Mouse (Mus musculus) megakaryocyte, adult 5-6 weeks (primary cell): Measurements from ENCODE around the gene Fbf1. TPM values are rescaled to one million over a fixed set of nuclear protein-coding genes. Genes with fewer than 3 reads are reported as not detected.
A peak's percentile ranks its signal among the peaks of the same experiment; 100 is the strongest.

ENCODE experiments used
- ATAC-seq: 2 replicates; pipeline ENCODE4 v1.8.0; 2016; ENCODE audit warnings: mild to moderate bottlenecking, inconsistent platforms; ENCODE audit not compliant: poor library complexity, severe bottlenecking
- total RNA-seq, 2 experiments: library from RNA; stranded (forward) in 1 of 2; stranded (reverse) in 1 of 2; fragments of 153-499, 151-499 nt in 1 of 2; fragments of 221-1000, 200-1000 nt in 1 of 2; gene quantifications; 2 replicates each; pipeline versions ENCODE4 v1.2.3 to v1.2.4; 2015 to 2017

Fbf1 gene
- 2.9 and 5.9 TPM in 2 replicates for total RNA-seq (2015)
- 5.7 and 6.3 TPM in 2 replicates for total RNA-seq (2017)

GRCm38 (mm10) chr11:116167884-116168439 is at the start of gene Fbf1:
Fbf1 (minus strand) TSS chr11:116168166.
- ATAC-seq: peak; percentile 100

- no peak for ATAC-seq
Measured at GRCm38 (mm10) chr11:116216549-116216948, 48.6 kb upstream of the Fbf1 start.

GRCm38 (mm10) chr11:116215991-116216390 is 48.0 kb upstream of the Fbf1 start:
- ATAC-seq: no peak

- ATAC-seq: no peak
Measured at GRCm38 (mm10) chr11:116215181-116215580, 47.2 kb upstream of the Fbf1 start.

GRCm38 (mm10) chr11:116213877-116214510 is 46.0 kb upstream of the Fbf1 start:
- ATAC-seq: no peak

- no peak for ATAC-seq
Measured at GRCm38 (mm10) chr11:116212847-116213246, 44.9 kb upstream of the Fbf1 start.

GRCm38 (mm10) chr11:116210696-116211095 is 42.7 kb upstream of the Fbf1 start:
- no peak for ATAC-seq

- ATAC-seq: no peak
Measured at GRCm38 (mm10) chr11:116209257-116209656, 41.3 kb upstream of the Fbf1 start.

- no peak for ATAC-seq
Measured at GRCm38 (mm10) chr11:116208660-116209059, 40.7 kb upstream of the Fbf1 start.

- ATAC-seq: no peak
Measured at GRCm38 (mm10) chr11:116206678-116207077, 38.7 kb upstream of the Fbf1 start.

GRCm38 (mm10) chr11:116203150-116203549 is 35.2 kb upstream of the Fbf1 start:
- ATAC-seq: no peak

- ATAC-seq: no peak
Measured at GRCm38 (mm10) chr11:116201151-116201550, 33.2 kb upstream of the Fbf1 start.

- peak; percentile 85 for ATAC-seq
Measured at GRCm38 (mm10) chr11:116198639-116199531, 30.9 kb upstream of the Fbf1 start, which contains the start of the genes Ten1 and Acox1. Ten1 (plus strand) TSS chr11:116198855. Acox1 (minus strand) TSS chr11:116199045.

- peak; percentile 6; the same call in 1 of the 2 replicates for ATAC-seq
Measured at GRCm38 (mm10) chr11:116198132-116198531, 30.2 kb upstream of the Fbf1 start.

GRCm38 (mm10) chr11:116197584-116197906 is 29.6 kb upstream of the Fbf1 start:
- no peak for ATAC-seq

- ATAC-seq: no peak
Measured at GRCm38 (mm10) chr11:116196866-116197583, 29.1 kb upstream of the Fbf1 start.

GRCm38 (mm10) chr11:116196336-116196735 is 28.4 kb upstream of the Fbf1 start:
- no peak for ATAC-seq

GRCm38 (mm10) chr11:116195252-116195651 is 27.3 kb upstream of the Fbf1 start:
- ATAC-seq: peak; percentile 22

- ATAC-seq: no peak
Measured at GRCm38 (mm10) chr11:116194619-116195018, 26.7 kb upstream of the Fbf1 start.

GRCm38 (mm10) chr11:116187226-116187930 is 19.4 kb upstream of the Fbf1 start:
- no peak for ATAC-seq
